Mouse (Mus musculus): ENCODE measurements at regions not wholly inside any gene's neighbourhood (a gene's known extent, or its start where the extent isn't known, plus 50 kb on each side); places are given as distances from the start of the nearest gene placed in this dataset.

- Histone ChIP-seq H3K36me3 (ENCODE audit: control insufficient read depth, insufficient read depth, low read length) (no peaks in the 10 kb centered on the region), H3K9ac (ENCODE audit: low read length) (no peak overlapping the region), H3K4me2 (ENCODE audit: low read depth, severe bottlenecking) (no peak overlapping the region), H3K27me3 (ENCODE audit: control insufficient read depth, insufficient read depth, low read length) (no peaks in the 10 kb centered on the region), H3K9me3 (ENCODE audit: control insufficient read depth, low read length) (no peaks in the 10 kb centered on the region), H3K4me1 (ENCODE audit: control insufficient read depth, insufficient read depth, low read length) (no peaks in the 10 kb centered on the region), H3K27ac (replicated peaks; ENCODE audit: low read depth, low read length) (no peak overlapping the region), H3K4me3 (ENCODE audit: low read depth, low read length) (no peak overlapping the region)
- WGBS: 35% methylated on average over 5 of the region's 5 CpGs
- ATAC-seq (ENCODE audit: insufficient number of reproducible peaks, low FRiP score, low TSS enrichment, low read depth) (0 out of 2 replicates have a peak, but pooled peaks have one; percentile 59), DNase-seq (ENCODE audit: low spot score) (peak; percentile 50)
Measured at GRCm38 (mm10) chr13:115718859-115719258, 590.6 kb downstream of the Isl1 start.

GRCm38 (mm10) chr13:115696197-115696596 is 594.4 kb upstream of the Itga1 start:
- Histone ChIP-seq H3K4me3 (ENCODE audit: low read depth, low read length) (no peak overlapping the region), H3K9ac (ENCODE audit: low read length) (no peak overlapping the region), H3K27me3 (ENCODE audit: control insufficient read depth, insufficient read depth, low read length) (no peaks in the 10 kb centered on the region), H3K36me3 (ENCODE audit: control insufficient read depth, insufficient read depth, low read length) (no peaks in the 10 kb centered on the region), H3K4me2 (ENCODE audit: low read depth, severe bottlenecking) (no peak overlapping the region), H3K27ac (replicated peaks; ENCODE audit: low read depth, low read length) (no peak overlapping the region), H3K4me1 (ENCODE audit: control insufficient read depth, insufficient read depth, low read length) (no peaks in the 10 kb centered on the region), H3K9me3 (ENCODE audit: control insufficient read depth, low read length) (no peaks in the 10 kb centered on the region)
- 15% methylated on average over 2 of the region's 2 CpGs for WGBS
- DNase-seq (ENCODE audit: low spot score): no peak
- no peak for ATAC-seq (ENCODE audit: insufficient number of reproducible peaks, low FRiP score, low TSS enrichment, low read depth)

- DNase-seq (ENCODE audit: low spot score) (peak; percentile 31), ATAC-seq (ENCODE audit: insufficient number of reproducible peaks, low FRiP score, low TSS enrichment, low read depth) (no peak)
- Histone ChIP-seq H3K9me3 (ENCODE audit: control insufficient read depth, low read length) (no peaks in the 10 kb centered on the region), H3K36me3 (ENCODE audit: control insufficient read depth, insufficient read depth, low read length) (no peaks in the 10 kb centered on the region), H3K4me1 (ENCODE audit: control insufficient read depth, insufficient read depth, low read length) (no peaks in the 10 kb centered on the region), H3K4me3 (ENCODE audit: low read depth, low read length) (no peak overlapping the region), H3K27me3 (ENCODE audit: control insufficient read depth, insufficient read depth, low read length) (no peaks in the 10 kb centered on the region), H3K27ac (replicated peaks; ENCODE audit: low read depth, low read length) (no peak overlapping the region), H3K4me2 (ENCODE audit: low read depth, severe bottlenecking) (no peak overlapping the region), H3K9ac (ENCODE audit: low read length) (no peak overlapping the region)
- WGBS: 30% methylated on average over 4 of the region's 4 CpGs
Measured at GRCm38 (mm10) chr13:115687426-115687825, 585.7 kb upstream of the Itga1 start.

- no peaks in the 10 kb centered on the region for H3K36me3 ChIP-seq (ENCODE audit: control insufficient read depth, insufficient read depth, low read length)
- no peaks in the 10 kb centered on the region for H3K4me1 ChIP-seq (ENCODE audit: control insufficient read depth, insufficient read depth, low read length)
- no peaks in the 10 kb centered on the region for H3K9me3 ChIP-seq (ENCODE audit: control insufficient read depth, low read length)
- H3K4me2 ChIP-seq (ENCODE audit: low read depth, severe bottlenecking): no peak overlapping the region
- H3K27ac ChIP-seq (replicated peaks; ENCODE audit: low read depth, low read length): no peak overlapping the region
- no peaks in the 10 kb centered on the region for H3K27me3 ChIP-seq (ENCODE audit: control insufficient read depth, insufficient read depth, low read length)
- no peak for DNase-seq (ENCODE audit: low spot score)
- ATAC-seq (ENCODE audit: insufficient number of reproducible peaks, low FRiP score, low TSS enrichment, low read depth): no peak
- H3K9ac ChIP-seq (ENCODE audit: low read length): no peak overlapping the region
- no peak overlapping the region for H3K4me3 ChIP-seq (ENCODE audit: low read depth, low read length)
- WGBS: 49% methylated on average over 6 of the region's 6 CpGs
Measured at GRCm38 (mm10) chr13:115679591-115679990, 577.8 kb upstream of the Itga1 start.

- DNase-seq (ENCODE audit: low spot score) (no peak), ATAC-seq (ENCODE audit: insufficient number of reproducible peaks, low FRiP score, low TSS enrichment, low read depth) (no peak)
- WGBS: 41% methylated on average over 5 of the region's 5 CpGs
- H3K27ac ChIP-seq (replicated peaks; ENCODE audit: low read depth, low read length): no peak overlapping the region
- H3K4me2 ChIP-seq (ENCODE audit: low read depth, severe bottlenecking): no peak overlapping the region
- no peaks in the 10 kb centered on the region; the same call in 1 of the 2 replicates for H3K4me1 ChIP-seq (ENCODE audit: control insufficient read depth, insufficient read depth, low read length)
- H3K36me3 ChIP-seq (ENCODE audit: control insufficient read depth, insufficient read depth, low read length): no peaks in the 10 kb centered on the region
- H3K9ac ChIP-seq (ENCODE audit: low read length): no peak overlapping the region
- H3K9me3 ChIP-seq (ENCODE audit: control insufficient read depth, low read length): no peaks in the 10 kb centered on the region
- H3K27me3 ChIP-seq (ENCODE audit: control insufficient read depth, insufficient read depth, low read length): no peaks in the 10 kb centered on the region
- no peak overlapping the region for H3K4me3 ChIP-seq (ENCODE audit: low read depth, low read length)
Measured at GRCm38 (mm10) chr13:115676836-115677235, 575.1 kb upstream of the Itga1 start.

- 7% methylated on average over 5 of the region's 5 CpGs for WGBS
Measured at GRCm38 (mm10) chr13:115673729-115674128, 572.0 kb upstream of the Itga1 start.

GRCm38 (mm10) chr13:115671685-115672084 is 569.9 kb upstream of the Itga1 start:
- WGBS: 70% methylated on average over 7 of the region's 7 CpGs
- H3K4me2 ChIP-seq (ENCODE audit: low read depth, severe bottlenecking): no peak overlapping the region
- H3K9me3 ChIP-seq (ENCODE audit: control insufficient read depth, low read length): no peaks in the 10 kb centered on the region
- H3K27ac ChIP-seq (replicated peaks; ENCODE audit: low read depth, low read length): no peak overlapping the region
- ATAC-seq (ENCODE audit: insufficient number of reproducible peaks, low FRiP score, low TSS enrichment, low read depth) (no peak), DNase-seq (ENCODE audit: low spot score) (no peak)
- no peaks in the 10 kb centered on the region for H3K27me3 ChIP-seq (ENCODE audit: control insufficient read depth, insufficient read depth, low read length)
- no peak overlapping the region for H3K4me3 ChIP-seq (ENCODE audit: low read depth, low read length)
- H3K4me1 ChIP-seq (ENCODE audit: control insufficient read depth, insufficient read depth, low read length): no peaks in the 10 kb centered on the region; the same call in 1 of the 2 replicates
- no peak overlapping the region for H3K9ac ChIP-seq (ENCODE audit: low read length)
- H3K36me3 ChIP-seq (ENCODE audit: control insufficient read depth, insufficient read depth, low read length): no peaks in the 10 kb centered on the region

More at GRCm38 (mm10) chr13:115673729-115674128, 572.0 kb upstream of the Itga1 start:
- Histone ChIP-seq H3K9me3 (ENCODE audit: control insufficient read depth, low read length) (no peaks in the 10 kb centered on the region), H3K4me1 (ENCODE audit: control insufficient read depth, insufficient read depth, low read length) (no peaks in the 10 kb centered on the region; the same call in 1 of the 2 replicates), H3K27me3 (ENCODE audit: control insufficient read depth, insufficient read depth, low read length) (no peaks in the 10 kb centered on the region), H3K36me3 (ENCODE audit: control insufficient read depth, insufficient read depth, low read length) (no peaks in the 10 kb centered on the region), H3K4me2 (ENCODE audit: low read depth, severe bottlenecking) (no peak overlapping the region), H3K9ac (ENCODE audit: low read length) (no peak overlapping the region), H3K27ac (replicated peaks; ENCODE audit: low read depth, low read length) (no peak overlapping the region), H3K4me3 (ENCODE audit: low read depth, low read length) (no peak overlapping the region)
- DNase-seq (ENCODE audit: low spot score) (peak; percentile 28), ATAC-seq (ENCODE audit: insufficient number of reproducible peaks, low FRiP score, low TSS enrichment, low read depth) (no peak)

GRCm38 (mm10) chr13:115669516-115669915 is 567.8 kb upstream of the Itga1 start:
- 7% methylated on average over 3 of the region's 3 CpGs for WGBS
- H3K9me3 ChIP-seq (ENCODE audit: control insufficient read depth, low read length): no peaks in the 10 kb centered on the region
- H3K36me3 ChIP-seq (ENCODE audit: control insufficient read depth, insufficient read depth, low read length): no peaks in the 10 kb centered on the region
- H3K27ac ChIP-seq (replicated peaks; ENCODE audit: low read depth, low read length): no peak overlapping the region
- ATAC-seq (ENCODE audit: insufficient number of reproducible peaks, low FRiP score, low TSS enrichment, low read depth): no peak
- H3K9ac ChIP-seq (ENCODE audit: low read length): no peak overlapping the region
- no peaks in the 10 kb centered on the region for H3K27me3 ChIP-seq (ENCODE audit: control insufficient read depth, insufficient read depth, low read length)
- H3K4me2 ChIP-seq (ENCODE audit: low read depth, severe bottlenecking): no peak overlapping the region
- H3K4me1 ChIP-seq (ENCODE audit: control insufficient read depth, insufficient read depth, low read length): no peaks in the 10 kb centered on the region; the same call in 1 of the 2 replicates
- no peak for DNase-seq (ENCODE audit: low spot score)
- no peak overlapping the region for H3K4me3 ChIP-seq (ENCODE audit: low read depth, low read length)

- H3K36me3 ChIP-seq (ENCODE audit: control insufficient read depth, insufficient read depth, low read length): no peaks in the 10 kb centered on the region
- H3K4me1 ChIP-seq (ENCODE audit: control insufficient read depth, insufficient read depth, low read length): no peaks in the 10 kb centered on the region
- no peak overlapping the region for H3K27ac ChIP-seq (replicated peaks; ENCODE audit: low read depth, low read length)
- 87% methylated on average over 6 of the region's 6 CpGs for WGBS
- H3K9me3 ChIP-seq (ENCODE audit: control insufficient read depth, low read length): no peaks in the 10 kb centered on the region
- H3K4me3 ChIP-seq (ENCODE audit: low read depth, low read length): no peak overlapping the region
- H3K27me3 ChIP-seq (ENCODE audit: control insufficient read depth, insufficient read depth, low read length): no peaks in the 10 kb centered on the region
- H3K4me2 ChIP-seq (ENCODE audit: low read depth, severe bottlenecking): no peak overlapping the region
- no peak overlapping the region for H3K9ac ChIP-seq (ENCODE audit: low read length)
- ATAC-seq (ENCODE audit: insufficient number of reproducible peaks, low FRiP score, low TSS enrichment, low read depth) (no peak), DNase-seq (ENCODE audit: low spot score) (no peak)
Measured at GRCm38 (mm10) chr13:115655134-115655533, 553.4 kb upstream of the Itga1 start.

Measured in limb, embryonic 11.5 days (tissue).